Mouse (Mus musculus): ENCODE data around the gene Dpf2.
A peak's percentile ranks its signal among the peaks of the same experiment; 100 is the strongest.

Dpf2 gene

GRCm38 (mm10) chr19:5913007-5913719 is at the start of gene Dpf2:
TSS of gene Dpf2 (minus strand) at chr19:5913010.
- DNase-seq (ENCODE audit: low spot score), result peak; percentile 31

- no peak for DNase-seq (ENCODE audit: low spot score)
Measured at GRCm38 (mm10) chr19:5957371-5957770, 44.6 kb upstream of the Dpf2 start.

- peak; percentile 82 for DNase-seq (ENCODE audit: low spot score)
Measured at GRCm38 (mm10) chr19:5956685-5957084, 43.9 kb upstream of the Dpf2 start.

GRCm38 (mm10) chr19:5955704-5956670 is 43.2 kb upstream of the Dpf2 start:
- peak; percentile 29 for DNase-seq (ENCODE audit: low spot score)

GRCm38 (mm10) chr19:5954936-5955335 is 42.1 kb upstream of the Dpf2 start:
- no peak for DNase-seq (ENCODE audit: low spot score)

- DNase-seq (ENCODE audit: low spot score), result no peak
Measured at GRCm38 (mm10) chr19:5954031-5954710, 41.4 kb upstream of the Dpf2 start.

GRCm38 (mm10) chr19:5953201-5953770 is 40.5 kb upstream of the Dpf2 start:
- no peak for DNase-seq (ENCODE audit: low spot score)

GRCm38 (mm10) chr19:5952071-5952691 is 39.4 kb upstream of the Dpf2 start:
- DNase-seq (ENCODE audit: low spot score), result peak; percentile 14

- DNase-seq (ENCODE audit: low spot score), result no peak
Measured at GRCm38 (mm10) chr19:5951631-5952030, 38.8 kb upstream of the Dpf2 start.

GRCm38 (mm10) chr19:5950218-5950617 is 37.4 kb upstream of the Dpf2 start:
- DNase-seq (ENCODE audit: low spot score), result no peak

GRCm38 (mm10) chr19:5945891-5946290 is 33.1 kb upstream of the Dpf2 start:
- DNase-seq (ENCODE audit: low spot score), result no peak

- peak; percentile 41 for DNase-seq (ENCODE audit: low spot score)
Measured at GRCm38 (mm10) chr19:5945027-5945426, 32.2 kb upstream of the Dpf2 start.

- DNase-seq (ENCODE audit: low spot score), result no peak
Measured at GRCm38 (mm10) chr19:5944145-5944544, 31.3 kb upstream of the Dpf2 start.

GRCm38 (mm10) chr19:5943404-5943803 is 30.6 kb upstream of the Dpf2 start:
- DNase-seq (ENCODE audit: low spot score), result no peak

- DNase-seq (ENCODE audit: low spot score), result no peak
Measured at GRCm38 (mm10) chr19:5942581-5942980, 29.8 kb upstream of the Dpf2 start.

- peak; percentile 17 for DNase-seq (ENCODE audit: low spot score)
Measured at GRCm38 (mm10) chr19:5940656-5941055, 27.8 kb upstream of the Dpf2 start.

GRCm38 (mm10) chr19:5940173-5940572 is 27.4 kb upstream of the Dpf2 start:
- DNase-seq (ENCODE audit: low spot score), result peak; percentile 79

- no peak for DNase-seq (ENCODE audit: low spot score)
Measured at GRCm38 (mm10) chr19:5939715-5940114, 26.9 kb upstream of the Dpf2 start.

GRCm38 (mm10) chr19:5938516-5938915 is 25.7 kb upstream of the Dpf2 start:
- DNase-seq (ENCODE audit: low spot score), result no peak

GRCm38 (mm10) chr19:5937836-5938406 is 25.1 kb upstream of the Dpf2 start:
- DNase-seq (ENCODE audit: low spot score), result peak; percentile 40
